ENCODE assay signal across 8 mouse cellular contexts in genomic region chr3:86142263-86142933, GRCm38 (mm10). TPM values are rescaled to one million over a fixed set of nuclear protein-coding genes. Genes with fewer than 3 reads are reported as not detected.
DNase-seq lines count a peak whose midpoint lies in the region; ATAC-seq and TF ChIP-seq lines count a peak whose summit lies in the region.

TSS of gene Rps3a1 (minus strand) at chr3:86142702.

- no peak; the same call in 1 of the 2 replicates for TF ChIP-seq CTCF in heart, adult 2 months (IDR thresholded peaks at IDR 0.05)

- peak within 1 kb of the TSS; percentile 99 for H3K4me3 ChIP-seq in embryonic facial prominence, embryonic 14.5 days (ENCODE audit: low read depth, low read length)
- peak within 1 kb of the TSS; percentile 76 for H3K4me3 ChIP-seq in heart, adult 2 months
- H3K4me3 ChIP-seq in limb, embryonic 13.5 days = peak within 1 kb of the TSS; percentile 96
- peak within 1 kb of the TSS; percentile 87 for H3K4me3 ChIP-seq in midbrain, embryonic 16.5 days (ENCODE audit: low read depth, low read length)

- DNase-seq in 3T3-L1 (ENCODE audit: low read depth, low spot score) = peak; percentile 97
- DNase-seq in adrenal gland, postnatal 4 days (ENCODE audit: low spot score in 2 of 2) = peak; percentile 98 to 100
- peak; percentile 98 for DNase-seq in embryonic facial prominence, embryonic 14.5 days (ENCODE audit: low spot score)
- peak; percentile 98 to 100 for DNase-seq in heart, adult 2 months
- DNase-seq in kidney, adult 8-10 months = peak; percentile 97 to 98
- DNase-seq in spleen, postnatal 10 days (ENCODE audit: low spot score in 2 of 2) = peak; percentile 99 to 100

- peak; percentile 77; the same call in 1 of the 2 replicates for TF ChIP-seq EP300 in heart, adult 2 months (IDR thresholded peaks at IDR 0.05; ENCODE audit: insufficient read depth, low read depth, low read length)

- H3K9me3 ChIP-seq in embryonic facial prominence, embryonic 14.5 days (ENCODE audit: control insufficient read depth, low read length) = no peaks in the 10 kb centered on the region
- H3K9me3 ChIP-seq in limb, embryonic 13.5 days = no peaks in the 10 kb centered on the region
- H3K9me3 ChIP-seq in midbrain, embryonic 16.5 days (replicated peaks; ENCODE audit: control insufficient read depth, low read length, poor library complexity, severe bottlenecking) = no peaks in the 10 kb centered on the region

- peak within 1 kb of the TSS; percentile 92 for H3K27ac ChIP-seq in embryonic facial prominence, embryonic 14.5 days (replicated peaks; ENCODE audit: low read depth, low read length)
- H3K27ac ChIP-seq in heart, adult 2 months = peak within 1 kb of the TSS; percentile 84
- peak within 1 kb of the TSS; percentile 88 for H3K27ac ChIP-seq in limb, embryonic 13.5 days
- peak within 1 kb of the TSS; percentile 81 for H3K27ac ChIP-seq in midbrain, embryonic 16.5 days (ENCODE audit: low read length)

- H3K9ac ChIP-seq in embryonic facial prominence, embryonic 14.5 days (ENCODE audit: low read depth, low read length) = peak within 1 kb of the TSS; percentile 100
- peak within 1 kb of the TSS; percentile 80 for H3K9ac ChIP-seq in heart, adult 2 months (ENCODE audit: low read depth, low read length)
- peak within 1 kb of the TSS; percentile 100 for H3K9ac ChIP-seq in limb, embryonic 13.5 days
- peak within 1 kb of the TSS; percentile 90 for H3K9ac ChIP-seq in midbrain, embryonic 16.5 days (ENCODE audit: low read depth, low read length)

- intact Hi-C loops in heart, adult 2 months (cut with DNase I) = loop anchor here (2.0 kb wide), 2 partner anchors 82 to 570 kb away; partner anchors contain the start of gene Lrba

- no peaks in the 10 kb centered on the region for H3K27me3 ChIP-seq in embryonic facial prominence, embryonic 14.5 days (replicated peaks; ENCODE audit: control insufficient read depth, insufficient read depth, low read length)
- H3K27me3 ChIP-seq in heart, adult 2 months (ENCODE audit: control insufficient read depth, insufficient read depth, low read length) = no peaks in the 10 kb centered on the region
- no peaks in the 10 kb centered on the region for H3K27me3 ChIP-seq in limb, embryonic 13.5 days
- no peaks in the 10 kb centered on the region for H3K27me3 ChIP-seq in midbrain, embryonic 16.5 days (ENCODE audit: control insufficient read depth, insufficient read depth, low read depth, low read length)

- peak within 1 kb of the TSS; percentile 88 for H3K4me2 ChIP-seq in embryonic facial prominence, embryonic 14.5 days (ENCODE audit: low read depth, low read length)
- peak within 1 kb of the TSS; percentile 88 for H3K4me2 ChIP-seq in limb, embryonic 13.5 days (replicated peaks)
- H3K4me2 ChIP-seq in midbrain, embryonic 16.5 days (ENCODE audit: low read length) = peak within 1 kb of the TSS; percentile 74

- H3K36me3 ChIP-seq in embryonic facial prominence, embryonic 14.5 days (ENCODE audit: control insufficient read depth, insufficient read depth, low read length) = peaks cover 42% of the 10 kb centered on the region
- H3K36me3 ChIP-seq in heart, adult 2 months (ENCODE audit: control insufficient read depth, insufficient read depth, low read length) = peaks cover 17% of the 10 kb centered on the region
- peaks cover 35% of the 10 kb centered on the region for H3K36me3 ChIP-seq in limb, embryonic 13.5 days
- H3K36me3 ChIP-seq in midbrain, embryonic 16.5 days (ENCODE audit: control insufficient read depth, insufficient read depth, low read length) = peaks cover 15% of the 10 kb centered on the region

- peak; percentile 97 for ATAC-seq in embryonic facial prominence, embryonic 14.5 days (ENCODE audit: low read depth)
- ATAC-seq in limb, embryonic 13.5 days (ENCODE audit: low FRiP score, low read depth) = peak; percentile 95
- peak; percentile 97 for ATAC-seq in midbrain, embryonic 16.5 days

- H3K4me1 ChIP-seq in embryonic facial prominence, embryonic 14.5 days (ENCODE audit: control insufficient read depth, insufficient read depth, low read length) = peaks cover 7% of the 10 kb centered on the region
- peaks cover 3% of the 10 kb centered on the region for H3K4me1 ChIP-seq in heart, adult 2 months (ENCODE audit: control insufficient read depth, insufficient read depth, low read length)
- H3K4me1 ChIP-seq in limb, embryonic 13.5 days = peaks cover 25% of the 10 kb centered on the region
- peaks cover 12% of the 10 kb centered on the region for H3K4me1 ChIP-seq in midbrain, embryonic 16.5 days (ENCODE audit: control insufficient read depth, insufficient read depth, low read length)

- no peaks in the 10 kb centered on the region; the same call in 1 of the 2 replicates for H3K79me2 ChIP-seq in heart, adult 2 months (replicated peaks; ENCODE audit: control insufficient read depth, insufficient read depth, low read length)

- peak; percentile 94 for TF ChIP-seq POLR2A in heart, adult 2 months (IDR thresholded peaks at IDR 0.05; ENCODE audit: insufficient read depth, low read depth, low read length)

- under 1% methylated on average over 30 of the region's 77 CpGs for WGBS in embryonic facial prominence, embryonic 14.5 days
- WGBS in heart, adult 2 months = under 1% methylated on average over 77 of the region's 77 CpGs
- under 1% methylated on average over 70 of the region's 77 CpGs for whole genome bisulfite sequencing in limb, embryonic 13.5 days
- WGBS in midbrain, embryonic 16.5 days = under 1% methylated on average over 59 of the region's 77 CpGs

RNA-seq across cellular contexts. Expression of gene Rps3a1, which starts in this region (rescaled TPM):
- 1,000 to 10,000 TPM; 1,164 to 1,170 TPM for total RNA-seq in adrenal gland, postnatal 4 days (2021)
- 1,488 and 1,507 TPM in 2 replicates for polyA plus RNA-seq in embryonic facial prominence, embryonic 14.5 days (2014; fragmentation: Nextera tagmentation; extraction: Ambion mirVana)
- 100 to 1,000 TPM; 482 to 538 TPM for total RNA-seq in heart, adult 2 months (2021)
- 186 and 373 TPM in 2 replicates for polyA plus RNA-seq in heart, adult 2 months (2012; rRNA removed)
- 1,282 and 1,324 TPM in 2 replicates for polyA plus RNA-seq in limb, embryonic 13.5 days (2015; fragmentation: Nextera tagmentation; extraction: Ambion mirVana)
- 494 and 519 TPM in 2 replicates for polyA plus RNA-seq in midbrain, embryonic 16.5 days (2015; fragmentation: Nextera tagmentation; extraction: Ambion mirVana)

Comparison
In these comparisons a context has a peak if more than half of its experiments do, and no peak if none do; other contexts are left out.
1. Peak in every context shown above with its lines: DNase-seq, ATAC-seq, H3K4me3 ChIP-seq and H3K27ac ChIP-seq.